Mouse (Mus musculus): ENCODE results near the gene Thyn1.

Gene Thyn1

GRCm38 (mm10) chr9:26999461-27000395, at the start of gene Thyn1, which contains the start of gene Acad8:
TSS of gene Thyn1 (plus strand) at chr9:26999710.
TSS of gene Acad8 (minus strand) at chr9:26999566.
- peak; percentile 91 to 94 for DNase-seq (ENCODE audit: low spot score in 2 of 2)

- DNase-seq (ENCODE audit: low spot score in 2 of 2) = no peak
Observed at GRCm38 (mm10) chr9:26977754-26978153, 21.8 kb upstream of the Thyn1 start.

GRCm38 (mm10) chr9:26978776-26979175, 20.7 kb upstream of the Thyn1 start:
- DNase-seq (ENCODE audit: low spot score in 2 of 2) = no peak

- DNase-seq (ENCODE audit: low spot score in 2 of 2) = no peak
Observed at GRCm38 (mm10) chr9:26985090-26985613, 14.4 kb upstream of the Thyn1 start.

- DNase-seq (ENCODE audit: low spot score in 2 of 2) = no peak
Observed at GRCm38 (mm10) chr9:26985668-26986277, 13.7 kb upstream of the Thyn1 start.

GRCm38 (mm10) chr9:26990181-26990580, 9.3 kb upstream of the Thyn1 start:
- DNase-seq (ENCODE audit: low spot score in 2 of 2) = no peak

GRCm38 (mm10) chr9:26993118-26993517, 6.4 kb upstream of the Thyn1 start:
- DNase-seq (ENCODE audit: low spot score in 2 of 2) = no peak

GRCm38 (mm10) chr9:26993900-26994299, 5.6 kb upstream of the Thyn1 start:
- DNase-seq (ENCODE audit: low spot score in 2 of 2) = peak in 1 of 2 experiments; percentile 2

- DNase-seq (ENCODE audit: low spot score in 2 of 2) = no peak
Observed at GRCm38 (mm10) chr9:26997062-26997461, 2.4 kb upstream of the Thyn1 start.

- no peak for DNase-seq (ENCODE audit: low spot score in 2 of 2)
Observed at GRCm38 (mm10) chr9:26997501-26997900, 2.0 kb upstream of the Thyn1 start.

GRCm38 (mm10) chr9:26998669-26999460, 645 bp upstream of the Thyn1 start:
- no peak for DNase-seq (ENCODE audit: low spot score in 2 of 2)

- DNase-seq (ENCODE audit: low spot score in 2 of 2) = no peak
Observed at GRCm38 (mm10) chr9:27005231-27005630, 5.7 kb downstream of the Thyn1 start.

- no peak for DNase-seq (ENCODE audit: low spot score in 2 of 2)
Observed at GRCm38 (mm10) chr9:27005933-27006332, 6.4 kb downstream of the Thyn1 start.

GRCm38 (mm10) chr9:27006866-27007265, 7.4 kb downstream of the Thyn1 start:
- no peak for DNase-seq (ENCODE audit: low spot score in 2 of 2)

GRCm38 (mm10) chr9:27009231-27009630, 9.7 kb downstream of the Thyn1 start:
- DNase-seq (ENCODE audit: low spot score in 2 of 2) = no peak

GRCm38 (mm10) chr9:27011572-27011971, 12.1 kb downstream of the Thyn1 start:
- DNase-seq (ENCODE audit: low spot score in 2 of 2) = no peak

GRCm38 (mm10) chr9:27018961-27019360, 19.5 kb downstream of the Thyn1 start:
- no peak for DNase-seq (ENCODE audit: low spot score in 2 of 2)

GRCm38 (mm10) chr9:27023681-27024080, 24.2 kb downstream of the Thyn1 start:
- no peak for DNase-seq (ENCODE audit: low spot score in 2 of 2)

- no peak for DNase-seq (ENCODE audit: low spot score in 2 of 2)
Observed at GRCm38 (mm10) chr9:27026708-27027107, 27.2 kb downstream of the Thyn1 start.

GRCm38 (mm10) chr9:27029022-27029827, 29.7 kb downstream of the Thyn1 start:
- DNase-seq (ENCODE audit: low spot score in 2 of 2) = peak; percentile 23 to 25

All from frontal cortex, postnatal 25 days (tissue).